Mouse (Mus musculus): Measurements from ENCODE around the gene Trp53.
"Not testable (repeated sequence)": the region's sequence is repeated elsewhere in the genome, so short reads cannot be mapped to it uniquely, and the experiment has no call there.

Gene Trp53

GRCm38 (mm10) chr11:69580091-69580514 is at the start of gene Trp53, which contains the start of gene Wrap53:
Trp53 (plus strand) TSS chr11:69580359.
Wrap53 (minus strand) TSS chr11:69580255.
- peak; percentile 94 for DNase-seq (ENCODE audit: inconsistent ontology term)

GRCm38 (mm10) chr11:69530755-69531154 is 49.4 kb upstream of the Trp53 start:
- not testable (repeated sequence) for DNase-seq (ENCODE audit: inconsistent ontology term)

GRCm38 (mm10) chr11:69532480-69533150 is 47.5 kb upstream of the Trp53 start:
- no peak for DNase-seq (ENCODE audit: inconsistent ontology term)

- DNase-seq (ENCODE audit: inconsistent ontology term): no peak
Observed at GRCm38 (mm10) chr11:69534990-69535389, 45.2 kb upstream of the Trp53 start.

- DNase-seq (ENCODE audit: inconsistent ontology term): no peak
Observed at GRCm38 (mm10) chr11:69540700-69541099, 39.5 kb upstream of the Trp53 start.

GRCm38 (mm10) chr11:69541741-69542140 is 38.4 kb upstream of the Trp53 start:
- DNase-seq (ENCODE audit: inconsistent ontology term): not testable (repeated sequence)

GRCm38 (mm10) chr11:69543598-69543997 is 36.6 kb upstream of the Trp53 start:
- DNase-seq (ENCODE audit: inconsistent ontology term): no peak

GRCm38 (mm10) chr11:69545957-69546356 is 34.2 kb upstream of the Trp53 start:
- DNase-seq (ENCODE audit: inconsistent ontology term): peak; percentile 29

- peak; percentile 75 for DNase-seq (ENCODE audit: inconsistent ontology term)
Observed at GRCm38 (mm10) chr11:69546423-69547053, 33.6 kb upstream of the Trp53 start.

- DNase-seq (ENCODE audit: inconsistent ontology term): no peak
Observed at GRCm38 (mm10) chr11:69547071-69547470, 33.1 kb upstream of the Trp53 start.

- DNase-seq (ENCODE audit: inconsistent ontology term): no peak
Observed at GRCm38 (mm10) chr11:69549060-69549656, 31.0 kb upstream of the Trp53 start, which contains the start of gene Dnah2. Dnah2 (minus strand) TSS chr11:69549110.

- no peak for DNase-seq (ENCODE audit: inconsistent ontology term)
Observed at GRCm38 (mm10) chr11:69551310-69551709, 28.8 kb upstream of the Trp53 start.

- DNase-seq (ENCODE audit: inconsistent ontology term): no peak
Observed at GRCm38 (mm10) chr11:69552622-69553340, 27.4 kb upstream of the Trp53 start.

- no peak for DNase-seq (ENCODE audit: inconsistent ontology term)
Observed at GRCm38 (mm10) chr11:69553341-69553721, 26.8 kb upstream of the Trp53 start.

- DNase-seq (ENCODE audit: inconsistent ontology term): no peak
Observed at GRCm38 (mm10) chr11:69554539-69555140, 25.5 kb upstream of the Trp53 start.

GRCm38 (mm10) chr11:69557381-69557958 is 22.7 kb upstream of the Trp53 start:
- DNase-seq (ENCODE audit: inconsistent ontology term): no peak

- DNase-seq (ENCODE audit: inconsistent ontology term): no peak
Observed at GRCm38 (mm10) chr11:69558756-69559155, 21.4 kb upstream of the Trp53 start.

GRCm38 (mm10) chr11:69559183-69559582 is 21.0 kb upstream of the Trp53 start:
- DNase-seq (ENCODE audit: inconsistent ontology term): no peak

GRCm38 (mm10) chr11:69559851-69560765 is 20.1 kb upstream of the Trp53 start, which contains the start of gene Efnb3:
Efnb3 (minus strand) TSS chr11:69560205.
- peak; percentile 37 for DNase-seq (ENCODE audit: inconsistent ontology term)

Measured in Muller cell, postnatal 12 days (primary cell).